Mouse (Mus musculus): ENCODE data around the gene Tff3.

DNA sequence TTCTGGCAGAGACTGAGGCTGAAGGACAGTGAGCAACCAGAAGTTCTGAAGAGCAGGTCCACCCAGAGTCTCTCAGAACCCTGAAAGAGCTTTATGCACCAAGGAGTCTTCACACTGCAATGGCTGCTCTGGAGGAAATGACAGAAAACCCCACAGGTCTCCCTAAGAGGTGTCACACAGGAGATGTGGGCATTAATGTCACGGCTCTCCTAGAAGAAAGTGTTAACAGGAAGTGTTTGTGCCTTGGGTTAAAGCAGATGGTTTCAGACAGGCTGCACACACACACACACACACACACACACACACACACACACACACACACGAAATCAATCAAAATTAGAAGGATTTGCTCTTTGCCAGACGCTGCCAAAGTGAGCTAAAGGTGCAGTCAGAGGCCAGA is 6.8 kb upstream of the Tff3 start:
- TF ChIP-seq CTCF (IDR thresholded peaks at IDR 0.05): no peak
- no peak for TF ChIP-seq EP300 (IDR thresholded peaks at IDR 0.05)
